Mouse (Mus musculus) 3134 (cell line): ENCODE measurements around the gene Efcab14.

Source experiments
- DNase-seq: peaks from one replicate; pipeline ENCODE4 v3.0.0-alpha.2; 2011; ENCODE audit warnings: low spot score; ENCODE audit not compliant: insufficient read length; ENCODE audit errors: extremely low read depth

Efcab14 gene

DNA sequence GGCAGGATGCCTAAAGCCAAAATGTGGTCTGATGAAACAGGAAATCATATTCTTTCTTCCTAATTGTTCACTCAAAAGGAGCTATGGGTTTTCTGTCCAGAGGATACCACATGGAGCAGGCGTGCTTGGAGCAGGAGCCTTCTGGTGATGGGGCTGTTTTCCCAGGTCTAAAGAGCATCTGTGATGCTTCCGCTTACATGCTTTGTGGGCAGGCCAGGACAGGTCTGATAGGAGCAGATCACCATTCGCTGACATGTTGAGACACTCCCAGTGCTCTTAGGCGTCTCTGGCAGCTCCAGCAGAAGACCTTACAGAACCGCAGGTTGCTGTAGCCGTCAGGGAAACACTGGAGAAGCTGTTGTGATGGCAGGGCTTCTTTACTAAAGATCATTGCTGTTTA, 37.5 kb downstream of the Efcab14 start:
- no peak for DNase-seq

DNA sequence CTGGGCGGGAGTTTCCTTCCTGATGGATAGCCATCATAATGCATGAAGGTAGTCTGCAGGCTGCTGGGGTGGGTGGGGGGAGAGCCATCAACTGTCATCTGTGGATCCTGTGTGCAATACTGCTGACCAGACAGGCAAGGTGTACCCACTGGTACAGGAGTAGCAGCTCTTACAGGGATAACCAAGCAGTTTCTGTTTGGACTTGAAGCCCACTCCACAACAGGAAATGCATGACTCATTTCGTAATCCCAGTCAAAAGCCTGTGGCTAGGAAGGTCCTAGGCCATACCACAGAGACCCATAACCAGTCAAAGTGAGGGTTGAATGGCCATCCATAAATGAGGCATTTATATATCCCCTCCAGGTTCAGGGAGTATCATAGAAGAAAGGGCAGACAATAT, 40.1 kb downstream of the Efcab14 start:
- peak; percentile 16 for DNase-seq

DNA sequence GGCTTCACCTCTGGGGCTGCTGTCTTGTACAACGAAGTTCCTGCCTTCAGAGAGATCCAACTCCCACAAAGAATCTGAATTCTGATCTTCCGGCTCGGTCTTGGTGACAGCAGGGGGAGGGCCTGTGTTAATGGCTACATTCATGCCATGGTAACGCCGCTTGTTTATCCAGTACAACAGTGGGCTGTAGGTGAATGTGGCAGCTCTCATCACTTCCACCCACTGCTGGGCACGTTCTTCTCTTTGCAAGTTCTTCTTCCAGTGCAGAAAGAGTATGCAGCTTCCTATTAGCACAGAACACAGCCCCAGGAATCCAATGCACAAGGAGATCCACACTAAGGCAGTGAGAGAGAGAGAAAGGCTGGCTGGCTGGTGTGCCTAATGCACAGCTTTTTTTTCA, 42.7 kb downstream of the Efcab14 start:
- DNase-seq: no peak

DNA sequence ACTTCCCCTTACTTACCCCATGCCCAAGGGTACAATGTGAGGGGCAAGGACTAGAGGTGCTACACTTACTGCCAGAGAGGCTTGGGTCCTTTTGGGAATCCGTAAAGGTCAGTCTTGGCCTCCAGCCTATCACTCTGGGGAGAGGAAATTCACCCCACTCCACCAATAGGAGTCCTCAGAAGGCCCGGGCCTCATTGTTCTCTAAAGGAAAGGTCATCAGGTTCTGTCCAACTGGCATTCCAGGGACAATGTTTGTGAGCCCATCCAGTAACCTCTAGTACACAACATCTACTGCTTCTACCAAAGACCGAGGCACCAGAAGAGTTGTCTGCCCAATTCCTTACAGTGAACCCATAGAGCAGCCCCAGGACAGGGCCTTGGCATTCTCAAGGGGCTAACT, 43.4 kb downstream of the Efcab14 start, which contains the start of gene Tex38:
Tex38 (minus strand) TSS at position 101 of the 400 bp plus-strand sequence.
- DNase-seq: no peak

DNA sequence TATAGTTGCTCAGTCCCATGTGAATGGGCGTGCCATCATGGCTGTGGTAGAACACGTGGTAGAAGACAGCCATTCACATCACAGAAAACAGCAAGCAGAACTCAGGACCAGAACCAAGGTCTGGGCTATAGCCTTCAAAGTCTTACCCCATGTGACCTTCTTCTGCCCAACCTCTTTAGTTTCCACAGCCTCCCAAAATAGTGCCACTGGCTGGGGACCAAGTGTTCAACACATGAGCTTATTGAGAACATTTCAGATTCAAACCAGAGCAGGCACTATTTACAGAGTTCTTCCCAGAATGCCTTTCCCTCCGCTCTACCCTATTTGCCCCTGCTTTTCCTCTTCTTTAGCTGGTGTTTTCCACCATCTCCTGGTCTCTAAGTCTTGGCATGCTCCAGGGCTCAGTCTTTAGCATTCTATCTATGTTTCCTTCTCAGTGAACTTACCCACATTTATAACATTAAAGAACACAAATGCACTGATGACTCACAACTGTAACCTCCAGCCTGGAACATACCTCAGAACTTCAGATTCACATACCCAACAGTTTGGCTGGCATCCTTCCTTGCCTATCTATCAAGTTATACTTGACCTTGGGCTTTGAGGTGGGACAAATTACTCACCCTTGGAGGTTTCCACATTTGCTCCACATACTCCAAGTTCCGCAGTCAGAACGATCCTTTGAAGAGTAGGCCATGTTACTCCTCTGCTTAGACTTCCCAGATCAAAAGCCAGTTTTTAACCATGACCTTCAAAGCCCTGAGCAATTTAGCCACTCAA, 44.7 kb downstream of the Efcab14 start:
- no peak for DNase-seq

DNA sequence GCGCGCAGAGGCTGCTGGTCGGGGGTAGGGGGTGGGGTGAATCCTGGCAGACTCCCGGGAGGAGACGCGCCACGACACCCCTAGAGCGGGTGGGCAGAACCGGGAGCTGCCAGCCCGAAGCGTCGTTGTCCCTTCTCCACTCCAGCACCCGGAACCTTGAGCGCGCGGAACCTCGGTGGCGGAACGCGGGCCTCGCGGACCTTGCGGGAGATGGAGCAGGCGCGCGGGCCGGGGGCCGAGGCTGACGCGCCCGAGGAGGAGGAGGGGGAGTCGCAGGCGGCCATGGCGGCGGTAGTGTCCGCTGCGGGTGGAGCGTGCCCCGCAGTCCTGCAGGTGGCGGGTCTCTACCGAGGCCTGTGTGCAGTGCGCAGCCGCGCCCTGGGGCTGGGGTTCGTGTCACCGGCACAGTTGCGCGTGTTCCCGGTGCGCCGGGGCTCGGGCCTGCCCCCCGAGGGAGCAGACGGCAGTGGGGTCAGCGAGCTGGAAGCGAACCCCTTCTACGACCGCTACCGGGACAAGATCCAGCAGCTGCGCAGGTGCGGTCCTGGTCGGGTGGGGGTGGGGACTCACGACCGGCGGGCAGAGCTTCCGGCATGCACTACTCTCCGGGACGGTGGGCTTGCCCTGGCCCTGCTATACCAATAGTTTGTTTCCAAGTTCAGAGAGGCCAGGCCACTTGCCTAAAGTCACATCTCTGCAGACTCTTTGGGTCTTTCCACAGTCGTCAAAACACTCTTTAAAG, 47.4 kb downstream of the Efcab14 start, which contains the start of gene Atpaf1:
Atpaf1 (plus strand) TSS at position 44 of the 742 bp plus-strand sequence.
- peak; percentile 82 for DNase-seq

DNA sequence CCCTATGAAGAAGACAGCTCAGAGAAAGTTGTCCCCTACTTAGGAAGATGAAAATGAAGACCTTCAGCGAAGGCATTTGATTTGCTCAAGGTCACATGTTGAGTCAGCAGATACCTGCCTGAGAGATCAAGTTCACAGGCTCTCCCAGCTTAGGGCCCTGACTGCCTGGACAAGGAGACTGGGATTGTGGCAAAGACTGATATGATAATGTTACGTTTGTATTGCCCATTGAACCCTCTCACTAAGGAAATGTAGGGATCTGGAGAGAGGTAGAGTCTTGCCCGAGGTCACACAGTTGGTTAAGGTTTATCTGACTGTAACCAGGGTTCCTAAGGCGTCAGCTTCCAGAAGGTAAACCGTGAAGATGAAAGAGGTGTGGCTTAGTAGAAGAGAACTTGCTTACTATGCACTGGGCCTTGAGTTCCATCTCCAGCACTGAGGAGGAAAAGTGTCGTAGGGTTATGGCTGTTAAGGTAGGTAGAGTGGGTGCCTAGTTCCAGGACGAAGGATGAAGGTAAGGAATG, 48.0 kb downstream of the Efcab14 start:
- no peak for DNase-seq

DNA sequence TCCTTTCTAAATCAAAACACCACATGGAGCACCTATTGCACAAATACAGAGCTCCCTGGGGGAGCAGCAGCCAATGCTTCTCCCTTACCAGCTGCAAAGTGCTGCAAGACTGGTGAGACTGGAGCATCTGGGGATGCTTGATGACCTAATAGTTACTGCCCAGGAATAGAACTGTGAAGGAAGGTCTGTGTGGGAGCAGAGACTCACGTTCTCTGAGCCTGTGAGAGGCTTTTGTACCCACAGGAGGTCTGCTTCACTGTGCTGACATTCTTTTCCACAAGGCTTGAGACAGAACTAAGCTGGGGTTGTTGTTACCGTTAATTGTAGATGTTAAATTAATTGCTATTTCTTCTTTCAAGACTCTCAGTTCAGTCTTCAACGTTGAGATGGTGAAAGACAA, 53.3 kb downstream of the Efcab14 start:
- DNase-seq: no peak

DNA sequence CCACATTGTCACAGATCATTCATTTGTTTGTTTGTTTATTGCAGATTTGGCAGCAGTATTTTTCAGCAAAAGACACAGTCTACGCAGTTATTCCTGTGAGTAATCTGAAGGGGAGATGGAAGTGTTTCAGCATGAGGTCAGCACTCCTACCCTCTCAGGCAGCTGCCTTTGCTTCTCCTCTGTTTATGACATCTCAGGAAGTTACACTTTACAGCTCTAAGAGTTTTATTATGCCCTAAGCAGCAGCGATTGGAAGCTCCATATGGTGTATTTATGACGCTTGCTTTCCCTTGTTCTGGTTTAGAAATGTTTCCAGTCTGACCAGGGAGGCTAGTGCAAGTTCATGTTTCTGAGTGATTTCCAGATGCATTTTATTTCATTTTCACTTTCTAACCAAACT, 57.8 kb downstream of the Efcab14 start:
- DNase-seq: no peak

DNA sequence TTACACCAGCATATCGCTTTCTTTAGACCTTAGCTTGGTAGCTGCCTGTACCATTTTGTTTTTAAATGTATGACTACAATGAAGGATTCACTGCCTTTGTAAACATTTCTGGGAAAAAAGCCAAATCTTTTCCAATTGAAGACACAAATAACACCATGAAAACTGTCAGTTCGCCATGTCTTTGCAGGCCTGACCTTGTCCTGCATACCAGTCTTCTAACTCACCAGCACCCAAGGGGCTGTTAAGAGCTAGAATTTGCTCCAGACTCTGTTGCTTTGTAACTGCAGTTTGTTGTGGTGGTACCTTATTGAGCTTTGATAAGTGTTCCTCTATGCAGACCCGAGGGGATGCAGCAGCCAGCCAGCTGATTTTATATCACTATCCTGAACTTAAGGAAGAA, 62.4 kb downstream of the Efcab14 start:
- DNase-seq: no peak

DNA sequence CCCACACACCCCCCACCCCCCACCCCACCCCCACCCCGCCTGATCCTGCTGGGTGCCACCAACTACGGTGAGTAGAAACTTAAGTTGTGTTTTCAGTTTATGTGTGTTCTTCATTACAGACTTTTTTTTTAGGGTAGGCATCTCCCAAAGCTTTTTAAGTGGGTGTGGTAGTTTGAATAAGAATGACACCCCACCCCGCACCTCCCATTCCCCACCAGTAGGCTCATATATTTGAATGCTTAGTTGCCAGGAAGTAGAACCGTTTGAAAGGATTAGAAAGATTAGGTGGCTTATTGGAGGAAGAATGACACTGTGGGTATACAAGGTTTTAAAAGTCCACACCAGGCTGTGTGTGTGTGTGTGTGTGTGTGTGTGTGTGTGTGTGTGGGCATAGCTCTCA, 74.8 kb downstream of the Efcab14 start:
- DNase-seq: no peak

DNA sequence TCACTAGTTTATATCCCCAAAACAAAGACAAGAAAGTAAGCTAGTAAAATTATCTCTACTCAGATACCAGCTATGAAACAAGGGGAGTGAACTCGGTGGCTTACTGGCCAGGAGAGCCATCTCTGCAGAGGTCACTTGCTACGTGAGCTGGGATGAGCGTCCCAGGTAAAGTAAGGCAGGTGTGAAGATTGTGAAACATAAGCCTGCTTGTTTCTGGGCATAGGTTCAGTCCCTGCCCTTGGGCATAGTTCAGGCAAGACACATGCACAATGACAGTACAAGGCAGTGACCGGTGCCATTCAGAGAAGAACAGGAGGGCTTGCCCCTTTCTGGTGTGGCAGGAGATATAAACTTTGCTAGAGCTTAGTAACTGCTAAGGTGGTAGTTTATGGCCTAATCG, 78.1 kb downstream of the Efcab14 start:
- no peak for DNase-seq

DNA sequence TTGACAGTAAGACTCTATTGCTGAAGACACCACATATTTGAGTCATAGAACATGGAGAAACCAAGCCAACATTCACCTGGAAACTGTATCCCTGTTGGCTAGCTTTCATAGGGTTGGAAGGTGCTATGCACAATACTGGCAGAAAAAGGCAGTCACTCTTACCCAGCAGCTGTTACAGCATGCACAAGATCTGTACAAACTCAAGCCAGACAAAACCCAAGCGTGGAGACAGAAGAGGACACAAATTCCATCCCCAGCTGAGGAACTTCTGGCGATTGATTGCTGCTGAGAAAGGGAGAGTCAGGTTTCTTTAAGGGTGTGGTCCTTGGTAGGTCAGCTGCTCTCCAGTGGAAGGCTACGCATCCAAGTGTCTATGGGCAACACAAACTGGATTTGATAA, 82.7 kb downstream of the Efcab14 start:
- DNase-seq: no peak

DNA sequence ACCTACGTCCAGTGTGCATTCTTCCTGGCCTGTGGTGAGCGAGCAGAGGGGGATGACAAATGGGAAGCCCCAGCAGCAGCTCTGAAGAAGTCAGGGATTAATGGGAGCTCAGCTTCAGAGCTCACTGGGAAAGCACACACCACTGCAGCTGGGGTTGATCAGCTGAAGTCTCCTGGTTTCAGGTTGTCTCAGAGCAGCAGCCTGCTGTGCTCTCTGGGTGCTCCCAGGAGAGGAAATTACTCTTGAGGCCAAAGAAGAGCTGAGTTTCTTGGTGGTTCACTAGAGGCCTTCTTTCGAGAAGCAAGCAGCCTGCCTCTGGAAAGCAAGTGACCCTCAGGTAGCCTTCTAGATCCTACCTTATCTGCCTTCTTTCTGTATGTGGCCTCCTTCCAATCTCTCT, 83.4 kb downstream of the Efcab14 start:
- DNase-seq: no peak

DNA sequence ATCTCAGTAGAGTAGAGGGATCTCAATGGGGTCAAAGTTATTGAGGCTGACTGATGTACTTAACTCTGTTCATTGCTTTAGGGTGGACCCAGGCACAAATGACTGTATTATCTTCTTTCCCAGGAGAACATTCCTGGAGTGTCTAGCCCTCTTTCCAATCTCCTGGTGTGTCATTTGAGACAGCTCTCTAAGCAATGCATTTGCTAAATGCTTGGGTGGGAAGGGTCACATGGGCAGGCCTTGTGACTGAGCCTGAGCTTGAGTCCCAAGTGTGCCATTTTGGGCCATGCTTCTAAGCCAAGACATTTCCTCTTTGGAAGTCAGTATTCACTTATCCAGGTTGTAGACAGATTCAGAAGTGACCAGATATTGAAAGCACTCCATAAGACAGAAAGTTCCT, 83.9 kb downstream of the Efcab14 start:
- no peak for DNase-seq

DNA sequence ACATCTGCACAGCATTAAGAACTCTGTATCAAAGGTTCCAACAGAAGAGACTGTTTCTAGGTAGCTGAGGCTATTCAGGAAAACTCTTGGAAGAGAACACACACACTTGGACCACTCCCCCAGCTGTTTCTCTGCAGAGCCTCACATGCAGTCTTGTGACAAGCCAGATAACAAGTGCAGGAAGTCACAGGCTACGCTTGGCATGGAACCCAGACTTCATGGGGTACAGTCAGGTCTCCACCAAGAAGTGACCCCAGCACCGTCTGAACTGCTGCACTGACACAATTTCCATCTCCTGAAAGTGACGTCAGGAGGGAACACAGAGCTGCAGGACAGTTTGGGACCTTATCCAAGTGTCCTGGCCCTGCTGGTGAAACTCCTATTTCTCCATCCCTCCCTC, 84.4 kb downstream of the Efcab14 start:
- DNase-seq: no peak

DNA sequence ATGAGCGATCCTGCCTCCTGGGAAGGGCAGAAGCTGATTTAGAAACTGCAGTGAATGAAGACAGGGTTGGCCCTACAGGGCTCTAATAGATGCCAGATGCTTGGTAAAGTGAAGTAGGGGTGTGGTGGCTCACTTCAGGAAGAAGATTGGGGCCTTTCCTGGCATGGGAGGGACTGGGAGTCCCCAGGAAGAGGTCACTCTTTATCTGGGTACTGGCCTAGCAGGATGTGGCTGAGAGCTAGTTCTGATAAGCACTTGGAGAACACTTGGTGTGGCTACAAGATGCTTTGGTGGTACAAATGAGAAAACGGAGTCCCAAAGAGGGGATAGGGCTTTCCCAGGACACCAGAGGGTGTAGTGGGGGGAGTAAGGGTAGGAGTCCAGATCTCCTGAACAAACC, 86.6 kb downstream of the Efcab14 start:
- no peak for DNase-seq

DNA sequence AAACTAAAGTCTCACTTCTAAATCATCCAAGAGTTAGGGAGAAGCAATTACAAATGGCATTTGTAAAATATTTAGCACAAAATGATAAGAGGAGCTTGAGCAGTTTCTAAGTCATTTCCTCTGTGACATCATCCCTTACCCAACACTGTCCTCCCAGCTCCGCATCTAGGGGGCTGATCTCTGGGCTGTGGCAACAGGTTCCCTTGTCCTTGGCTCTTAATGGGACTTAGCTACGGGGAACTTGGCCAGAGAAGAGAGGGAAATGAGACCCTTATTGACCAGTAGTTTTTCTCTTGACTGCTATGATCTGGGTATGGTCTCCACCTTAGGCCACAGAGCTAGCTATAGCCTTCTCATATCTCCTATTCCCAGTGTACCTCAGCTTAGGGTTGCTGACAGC, 87.7 kb downstream of the Efcab14 start:
- DNase-seq: no peak
